Mouse (Mus musculus) urinary bladder, adult 18-20 months (tissue): ENCODE data around the gene Rora.

Experiments used
- DNase-seq, 2 experiments: peaks; one replicate each; pipeline ENCODE4 v3.0.0; 2022; ENCODE audit warnings: low spot score in 2 of 2, mixed read lengths in 2 of 2

The Rora gene

GRCm38 (mm10) chr9:69226424-69226823, 572.8 kb downstream of the Rora start:
- no peak for DNase-seq

- DNase-seq: no peak
Observed at GRCm38 (mm10) chr9:69227806-69228205, 574.2 kb downstream of the Rora start.

GRCm38 (mm10) chr9:69229935-69230334, 576.3 kb downstream of the Rora start:
- no peak for DNase-seq

GRCm38 (mm10) chr9:69234526-69234925, 580.9 kb downstream of the Rora start:
- DNase-seq: no peak

GRCm38 (mm10) chr9:69237316-69237715, 583.7 kb downstream of the Rora start:
- no peak for DNase-seq

- DNase-seq: no peak
Observed at GRCm38 (mm10) chr9:69242538-69242937, 589.0 kb downstream of the Rora start.

GRCm38 (mm10) chr9:69243626-69244025, 590.0 kb downstream of the Rora start:
- no peak for DNase-seq

- no peak for DNase-seq
Observed at GRCm38 (mm10) chr9:69246225-69246624, 592.6 kb downstream of the Rora start.

GRCm38 (mm10) chr9:69249586-69249985, 596.0 kb downstream of the Rora start:
- DNase-seq: no peak

- no peak for DNase-seq
Observed at GRCm38 (mm10) chr9:69250326-69250725, 596.7 kb downstream of the Rora start.

- no peak for DNase-seq
Observed at GRCm38 (mm10) chr9:69258506-69258905, 604.9 kb downstream of the Rora start.

GRCm38 (mm10) chr9:69259382-69259781, 605.8 kb downstream of the Rora start:
- DNase-seq: peak; percentile 38 to 48

- DNase-seq: peak in 1 of 2 experiments; percentile 5
Observed at GRCm38 (mm10) chr9:69265151-69265550, 611.6 kb downstream of the Rora start.

GRCm38 (mm10) chr9:69270374-69270773, 616.8 kb downstream of the Rora start:
- DNase-seq: no peak

GRCm38 (mm10) chr9:69270931-69271330, 617.3 kb downstream of the Rora start:
- DNase-seq: no peak

GRCm38 (mm10) chr9:69272884-69273283, 619.3 kb downstream of the Rora start:
- DNase-seq: no peak

- DNase-seq: no peak
Observed at GRCm38 (mm10) chr9:69274766-69275485, 621.3 kb downstream of the Rora start.

GRCm38 (mm10) chr9:69277256-69277655, 623.7 kb downstream of the Rora start:
- no peak for DNase-seq

GRCm38 (mm10) chr9:69285011-69285410, 631.4 kb downstream of the Rora start:
- DNase-seq: no peak

GRCm38 (mm10) chr9:69288113-69288512, 634.5 kb downstream of the Rora start:
- no peak for DNase-seq

- no peak for DNase-seq
Observed at GRCm38 (mm10) chr9:69288586-69288985, 635.0 kb downstream of the Rora start.

- DNase-seq: peak; percentile 82 to 87
Observed at GRCm38 (mm10) chr9:69289056-69290017, 635.8 kb downstream of the Rora start.
